Mouse (Mus musculus) lung, postnatal 4 days (tissue): ENCODE results near the gene Ddx50.

Experiments used
- DNase-seq, 2 experiments: peaks; one replicate each; pipeline ENCODE4 v3.0.0; 2021

Gene Ddx50

DNA sequence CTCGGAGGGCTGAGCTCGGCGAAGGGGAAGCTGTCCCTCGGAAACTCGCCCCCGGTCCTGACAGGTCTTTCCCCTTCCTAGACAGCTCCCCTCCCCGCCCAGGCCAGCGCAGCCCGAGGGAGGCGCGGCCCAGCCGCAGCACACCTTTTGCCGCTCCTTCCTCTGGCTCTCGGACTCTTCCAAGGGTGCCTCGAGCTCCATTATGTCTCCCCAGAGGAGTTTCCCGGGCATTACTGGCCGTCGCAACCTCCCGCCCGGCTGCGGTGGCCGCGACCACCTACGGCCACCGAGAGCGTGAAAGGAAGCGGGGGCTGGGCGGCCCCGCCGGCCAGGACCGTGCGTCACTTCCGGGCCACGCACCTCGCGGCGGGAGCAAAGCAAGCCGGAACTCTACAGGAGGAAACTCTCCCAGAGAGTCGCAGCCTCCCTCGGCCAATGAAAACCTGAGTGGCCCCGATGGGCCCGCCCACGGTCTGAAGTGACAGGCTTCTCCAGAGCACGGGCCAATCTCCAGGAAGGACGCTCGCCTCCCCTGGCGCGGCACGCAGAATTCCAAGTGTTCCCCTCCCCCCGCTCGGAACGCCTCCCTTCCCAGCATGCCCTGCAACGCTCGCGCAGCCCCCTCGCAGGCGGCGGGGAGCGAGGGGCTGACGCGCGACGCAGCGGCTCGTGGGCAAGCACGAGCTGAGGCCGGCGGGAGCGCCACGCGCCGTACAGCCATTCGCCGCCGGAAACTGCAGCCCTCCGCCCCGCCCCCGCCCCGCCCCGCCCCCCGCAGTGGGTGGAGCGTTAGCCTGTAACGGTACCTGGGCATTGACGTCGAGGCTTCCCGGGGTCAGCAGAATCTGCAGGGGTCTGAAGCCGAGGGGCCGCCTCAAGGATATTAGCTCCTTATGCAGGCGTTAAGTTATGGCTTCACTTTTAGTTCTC is at the start of gene Ddx50:
Gene Ddx50, minus strand, starts transcription at position 338 of the 930 bp plus-strand sequence.
- peak; percentile 99 to 100 for DNase-seq

- DNase-seq, result no peak
Observed at GRCm38 (mm10) chr10:62692771-62693170, 41.8 kb upstream of the Ddx50 start.

DNA sequence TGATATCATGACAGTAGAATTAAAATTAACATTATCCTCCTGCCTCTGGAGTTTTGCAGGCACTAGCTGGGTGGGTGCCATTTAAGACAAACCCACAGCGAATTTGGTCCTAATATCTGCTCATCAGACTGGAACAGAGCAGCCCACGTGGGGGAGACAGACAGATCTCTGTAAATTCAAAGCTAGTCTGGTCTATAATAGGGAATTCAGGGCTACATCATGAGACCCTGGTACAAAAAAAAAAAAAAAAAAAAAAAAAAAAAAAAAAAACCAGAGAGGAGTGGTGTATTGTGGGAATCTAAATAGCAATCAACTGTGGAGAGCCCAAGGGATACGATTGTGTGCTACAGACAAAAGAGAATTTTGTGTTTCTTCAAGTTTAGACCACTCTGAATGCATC is 41.2 kb upstream of the Ddx50 start:
- no peak for DNase-seq

DNA sequence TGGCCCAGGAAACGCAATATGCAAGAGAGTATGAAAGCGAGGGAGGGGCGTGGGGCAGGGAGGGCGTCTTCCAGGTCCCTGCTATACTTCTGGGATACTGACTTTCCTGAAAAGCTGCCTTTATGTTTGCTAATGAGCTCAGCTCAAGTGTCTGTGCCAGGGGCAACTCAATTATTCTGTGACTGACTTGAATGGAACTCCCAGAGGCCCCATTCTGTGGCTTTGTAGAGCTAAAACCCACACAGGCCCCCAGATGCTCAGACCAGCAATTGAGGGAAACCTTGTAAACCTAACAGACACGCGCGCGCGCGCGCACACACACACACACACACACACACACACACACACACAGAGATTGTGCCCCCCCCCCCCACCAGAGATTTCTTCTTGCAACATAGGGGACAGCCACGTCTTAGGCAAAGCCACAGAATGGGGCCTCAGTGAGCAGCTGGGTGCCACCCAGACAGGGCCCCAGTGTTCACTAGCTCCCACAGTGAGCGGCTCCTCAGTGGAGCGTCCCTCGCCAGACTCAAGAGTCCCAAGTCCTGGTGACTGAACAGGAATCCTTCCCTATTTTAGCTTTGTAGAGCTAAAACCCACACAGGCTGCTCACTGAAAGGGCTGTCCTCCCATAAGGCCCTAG is 36.1 kb upstream of the Ddx50 start:
- DNase-seq, result no peak

DNA sequence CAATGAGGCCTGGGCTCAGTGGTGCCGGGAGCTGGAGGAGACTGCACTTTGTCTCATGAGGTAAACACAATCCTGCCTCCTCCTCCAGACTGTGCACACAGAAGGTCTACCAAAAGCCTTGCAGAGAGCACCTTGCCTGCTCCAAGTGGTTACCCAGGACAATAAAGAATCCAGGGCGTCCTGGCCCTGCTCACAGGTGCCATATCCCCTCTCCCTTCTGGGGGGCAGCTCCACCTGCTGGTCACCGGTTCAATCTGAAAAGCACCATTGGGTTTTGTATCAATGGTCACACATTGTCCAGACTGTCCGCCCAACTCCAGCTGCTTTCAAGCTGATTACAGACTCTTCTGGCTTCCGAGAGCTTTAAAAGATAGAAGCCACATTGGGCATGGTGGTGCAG is 32.0 kb upstream of the Ddx50 start:
- peak in 1 of 2 experiments; percentile 45 for DNase-seq

- DNase-seq, result no peak
Observed at GRCm38 (mm10) chr10:62679833-62680232, 28.8 kb upstream of the Ddx50 start.

DNA sequence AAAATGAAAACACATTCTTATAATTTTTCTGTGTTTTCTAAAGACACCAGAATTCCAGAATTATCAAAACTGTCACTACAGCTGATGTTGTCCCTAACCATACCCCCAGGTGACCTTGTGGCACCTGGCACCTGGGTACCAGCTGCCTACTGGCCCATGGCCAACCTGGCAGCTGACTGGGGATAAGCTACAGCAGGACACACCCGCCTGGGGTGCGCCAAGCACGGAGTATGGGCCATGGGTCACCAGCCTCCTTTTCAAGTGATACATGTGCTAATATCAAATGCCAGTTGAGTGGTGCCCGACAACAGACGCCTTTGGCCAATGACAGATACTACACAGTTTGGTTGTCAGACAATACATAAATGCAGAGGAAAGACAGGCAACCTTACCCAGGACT is 26.3 kb upstream of the Ddx50 start:
- DNase-seq, result no peak

DNA sequence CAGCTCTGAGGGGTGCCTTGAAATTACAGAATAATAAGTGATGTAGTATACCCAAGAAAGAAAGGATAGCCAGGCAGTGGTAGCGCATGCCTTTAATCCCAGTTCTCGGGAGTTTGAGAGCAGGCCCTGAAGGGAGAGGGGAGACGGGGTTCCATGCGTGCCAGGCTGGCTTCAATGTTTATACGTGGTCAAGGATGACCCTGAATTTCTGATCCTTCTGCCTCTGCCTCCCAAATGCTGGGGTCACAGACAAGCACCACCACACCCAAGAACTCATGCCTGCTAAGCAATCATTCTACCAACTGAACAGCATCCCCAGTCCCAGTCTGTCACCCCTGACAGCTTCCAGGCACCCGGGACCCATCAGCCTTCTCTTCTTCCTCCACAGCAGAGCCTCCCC is 25.2 kb upstream of the Ddx50 start:
- DNase-seq, result no peak

DNA sequence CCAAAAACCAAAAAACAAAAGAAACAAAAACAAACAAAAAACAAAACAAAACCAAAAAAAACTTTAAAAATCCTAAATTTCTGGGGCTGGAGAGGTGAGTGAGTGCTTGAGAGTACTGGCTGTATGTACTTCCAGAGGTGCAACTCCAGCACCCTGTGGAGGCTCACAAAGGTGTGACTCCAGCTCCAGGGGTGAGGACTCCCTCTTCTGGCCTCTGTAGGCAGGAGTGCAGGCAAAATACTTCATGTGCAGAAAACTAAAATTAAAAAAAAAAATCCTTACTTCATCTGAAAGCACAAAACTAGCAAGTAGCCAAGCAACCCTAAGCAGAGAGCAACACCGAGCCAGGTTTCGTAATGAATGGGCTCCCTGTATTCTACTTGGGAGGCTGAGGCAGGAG is 21.3 kb upstream of the Ddx50 start:
- no peak for DNase-seq

DNA sequence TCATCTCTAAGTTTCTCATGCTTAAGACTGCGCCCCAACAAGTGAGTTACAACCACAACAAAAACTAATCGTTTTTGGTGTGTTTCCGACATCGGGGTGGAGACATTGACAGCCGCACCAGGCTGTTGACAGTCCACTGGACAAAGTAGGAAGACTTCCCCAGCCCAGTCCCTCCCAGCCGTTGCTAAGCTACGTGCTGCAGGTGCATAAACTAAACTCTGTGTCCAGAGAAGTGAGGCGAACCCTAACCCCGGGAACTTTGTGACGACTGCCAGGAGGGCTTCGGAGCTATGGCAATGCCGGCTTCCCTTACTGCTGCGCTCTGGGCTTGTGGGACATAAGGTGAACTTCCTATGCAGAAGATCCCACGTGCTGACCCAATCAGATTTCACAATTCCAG is 18.2 kb upstream of the Ddx50 start:
- DNase-seq, result no peak

- DNase-seq, result no peak
Observed at GRCm38 (mm10) chr10:62668463-62668862, 17.4 kb upstream of the Ddx50 start.

DNA sequence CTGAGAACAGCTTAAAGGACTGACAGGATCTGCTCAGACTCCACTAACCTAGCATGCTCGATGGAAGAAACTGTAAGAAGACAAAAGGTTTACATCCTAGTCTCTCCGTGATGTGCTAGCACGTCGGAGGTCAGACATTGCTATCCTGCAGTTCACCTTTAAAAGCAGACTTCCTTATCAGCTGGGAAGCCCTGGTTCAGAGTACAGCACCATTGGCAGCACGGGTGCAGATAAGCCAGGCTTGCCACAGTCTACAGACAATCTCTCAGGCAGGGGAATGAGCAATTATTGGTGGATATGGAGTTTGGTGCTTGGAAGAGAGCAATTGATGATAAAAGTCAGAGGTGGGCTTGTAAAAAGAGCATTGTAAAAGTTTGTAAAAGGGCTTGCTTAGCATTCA is 17.0 kb upstream of the Ddx50 start:
- no peak for DNase-seq

DNA sequence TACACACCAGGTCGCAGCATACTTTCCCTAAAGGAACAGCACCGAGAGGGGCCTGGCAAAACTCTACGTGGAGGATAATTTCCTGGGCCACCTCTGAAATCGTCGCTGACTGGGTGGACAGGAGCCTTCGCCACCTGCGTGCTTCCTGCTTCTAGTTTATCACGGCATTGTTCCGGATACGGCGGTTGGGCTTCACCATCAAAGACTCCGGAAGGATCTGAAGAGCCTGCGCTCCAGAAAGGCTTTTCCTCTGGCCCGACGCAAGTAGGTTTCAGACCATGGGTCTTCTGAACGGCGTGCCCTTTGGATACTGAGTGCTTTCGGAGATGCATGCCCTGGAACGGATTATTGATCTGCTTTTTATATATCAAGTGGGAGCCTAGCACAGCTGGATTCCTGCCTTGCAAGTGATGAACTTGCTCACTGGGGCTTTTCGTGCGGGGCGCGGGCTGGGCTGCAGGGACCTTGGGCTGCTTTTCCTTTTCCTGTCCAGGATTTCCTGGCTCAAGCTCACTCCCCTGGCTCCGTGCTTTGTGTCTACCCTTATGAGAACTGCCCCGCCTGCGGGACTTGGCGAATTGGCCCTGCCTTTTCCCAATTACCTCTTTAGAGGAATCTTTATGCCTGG is 14.1 kb upstream of the Ddx50 start:
- peak; percentile 68 to 80 for DNase-seq

DNA sequence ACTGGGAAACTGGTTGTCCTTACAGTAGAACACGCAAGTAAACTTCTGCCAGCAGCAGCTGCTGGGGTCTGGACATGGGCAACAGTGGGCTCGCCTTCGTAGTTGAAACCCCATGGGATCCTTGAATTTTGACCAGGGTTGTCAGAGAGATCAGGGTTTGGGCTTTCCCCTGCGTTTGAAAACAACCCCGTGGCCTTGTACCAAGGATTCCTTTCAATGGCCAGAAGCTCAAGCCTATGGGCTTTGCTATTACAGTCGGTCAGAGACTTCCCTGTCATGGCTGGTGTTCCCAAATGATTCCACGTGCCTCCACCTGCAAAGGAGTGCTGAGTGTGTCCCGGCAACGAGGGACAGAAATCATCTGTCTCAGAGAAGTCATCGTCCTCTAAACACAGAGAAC is 13.2 kb upstream of the Ddx50 start:
- no peak for DNase-seq

GRCm38 (mm10) chr10:62656711-62657110 is 5.7 kb upstream of the Ddx50 start:
- no peak for DNase-seq

DNA sequence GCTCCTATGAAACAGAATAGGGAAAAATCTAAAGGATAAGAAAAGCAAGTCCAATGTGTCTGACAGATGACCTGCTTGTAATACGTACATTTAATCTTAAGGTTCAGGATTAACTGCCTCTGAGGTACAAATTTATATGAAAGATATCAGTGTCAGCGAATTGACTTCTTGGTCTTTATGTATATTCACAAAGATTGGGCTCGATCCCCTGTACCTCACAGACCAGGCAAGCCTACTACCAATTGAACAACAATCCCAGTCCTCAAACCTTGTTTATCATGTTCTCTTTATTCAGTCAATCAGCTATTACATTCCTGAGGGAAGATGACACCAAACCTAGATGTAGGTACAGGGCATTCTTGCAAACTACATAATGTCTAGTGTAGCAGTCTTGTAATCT is 943 bp upstream of the Ddx50 start:
- no peak for DNase-seq

- DNase-seq, result no peak
Observed at GRCm38 (mm10) chr10:62650358-62650782, 648 bp downstream of the Ddx50 start.

GRCm38 (mm10) chr10:62604161-62604560 is 46.9 kb downstream of the Ddx50 start:
- no peak for DNase-seq

DNA sequence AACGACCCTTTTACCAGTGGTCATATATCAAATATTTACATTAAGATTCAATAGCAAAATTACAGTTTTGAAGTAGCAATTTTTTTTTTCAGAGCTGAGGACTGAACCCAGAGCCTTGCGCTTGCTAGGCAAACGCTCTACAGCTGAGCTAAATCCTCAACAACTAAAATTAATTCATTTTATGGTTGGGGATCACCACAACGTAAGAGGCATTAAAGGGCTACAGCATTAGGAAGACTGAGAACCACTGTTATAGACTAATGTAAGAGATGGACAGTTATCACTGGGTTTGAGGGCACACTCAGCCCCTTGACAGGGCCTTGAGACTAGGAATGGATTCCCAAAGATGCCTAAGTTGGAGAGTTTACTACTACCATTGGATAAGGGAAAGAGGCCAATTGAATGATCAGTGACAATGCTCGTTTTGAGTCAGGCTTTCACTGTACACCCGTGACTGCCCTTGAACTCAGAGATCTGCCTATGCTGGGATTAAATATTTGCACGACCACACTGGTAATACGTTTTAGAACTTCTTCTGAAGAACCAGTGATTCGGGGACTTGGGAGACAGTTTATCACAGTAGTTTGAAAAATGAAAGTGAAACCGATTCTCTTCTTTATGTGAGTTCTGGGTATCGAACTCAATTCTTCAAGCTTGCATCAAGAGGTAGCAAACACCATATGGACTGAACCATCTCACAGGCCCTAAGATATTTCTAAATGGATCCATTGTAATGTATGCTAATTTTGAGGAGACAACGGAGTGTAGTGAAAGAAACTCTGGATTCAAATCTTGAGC is 47.6 kb downstream of the Ddx50 start:
- DNase-seq, result no peak

- DNase-seq, result peak; percentile 91 to 93
Observed at GRCm38 (mm10) chr10:62602177-62603040, 48.6 kb downstream of the Ddx50 start, which contains the start of gene Ddx21. Ddx21 (minus strand) TSS chr10:62602281.

- no peak for DNase-seq
Observed at GRCm38 (mm10) chr10:62601833-62602176, 49.2 kb downstream of the Ddx50 start.
